Mouse (Mus musculus) kidney, embryonic 16.5 days (tissue): Measurements from ENCODE around the gene Dok1. TPM values are rescaled to one million over a fixed set of nuclear protein-coding genes. Genes with fewer than 3 reads are reported as not detected.
A peak's percentile ranks its signal among the peaks of the same experiment; 100 is the strongest.

Experiments
- ATAC-seq: fragments of 200-750 bp; cut with Nextera tagmentation; 2 replicates; pipeline ENCODE4 v1.8.0; 2017; ENCODE audit warnings: moderate TSS enrichment; ENCODE audit not compliant: low FRiP score, low TSS enrichment
- H3K27ac ChIP-seq: fragments of 300-500 bp; sonication (generic); 2 replicates; pipeline ENCODE4 v1.5.1; 2014; ENCODE audit warnings: low read length
- H3K27me3 ChIP-seq: fragments of 300-500 bp; sonication (generic); 2 replicates; pipeline ENCODE4 v1.6.1; 2014; ENCODE audit warnings: low read length, control low read depth, mixed read lengths; ENCODE audit not compliant: insufficient read depth
- H3K36me3 ChIP-seq: fragments of 300-500 bp; sonication (generic); 2 replicates; pipeline ENCODE4 v1.6.1; 2014; ENCODE audit warnings: low read length, control low read depth, mixed read lengths; ENCODE audit not compliant: insufficient read depth
- H3K4me1 ChIP-seq: fragments of 300-500 bp; sonication (generic); 2 replicates; pipeline ENCODE4 v1.6.1; 2014; ENCODE audit warnings: low read length, control low read depth, mixed read lengths; ENCODE audit not compliant: insufficient read depth
- H3K4me2 ChIP-seq: fragments of 300-500 bp; sonication (generic); replicated peaks from 2 replicates; pipeline ENCODE4 v1.6.1; 2014; ENCODE audit warnings: low read depth, low read length
- H3K4me3 ChIP-seq: fragments of 300-500 bp; sonication (generic); 2 replicates; pipeline ENCODE4 v1.5.1; 2014; ENCODE audit warnings: mild to moderate bottlenecking, low read length
- H3K9ac ChIP-seq: fragments of 300-500 bp; sonication (generic); replicated peaks from 2 replicates; pipeline ENCODE4 v1.6.1; 2014; ENCODE audit warnings: low read length
- H3K9me3 ChIP-seq: fragments of 300-500 bp; sonication (generic); 2 replicates; pipeline ENCODE4 v1.6.1; 2016; ENCODE audit warnings: low read length, control low read depth
- WGBS: fragments of 180-500 bp; shearing (Covaris S2); extraction: QIAGEN DNeasy Blood & Tissue Kit; methylation state at CpG from one replicate; pipeline ENCODE4 v1.1.7; 2014; 5-methylcytosine and 5-hydroxymethylcytosine counted together
- polyA plus RNA-seq: library from polyadenylated mRNA; unstranded; fragments of >200 nt; fragmentation: Nextera tagmentation; extraction: Ambion mirVana; gene quantifications from 2 replicates; pipeline ENCODE4 v1.2.1, GENCODE M21; 2015

Gene Dok1
- polyA plus RNA-seq, 1 experiment from 2014 or later = 14.8 TPM

- Histone ChIP-seq H3K36me3 (no peaks in the 10 kb centered on the region), H3K9me3 (no peaks in the 10 kb centered on the region), H3K4me1 (peaks cover 25% of the 10 kb centered on the region), H3K4me2 (peak overlapping the region; percentile 44), H3K27me3 (peaks cover 97% of the 10 kb centered on the region), H3K9ac (no peak overlapping the region; the same call in 1 of the 2 replicates), H3K4me3 (peak overlapping the region; percentile 38), H3K27ac (no peak overlapping the region)
- peak; percentile 22; the same call in 1 of the 2 replicates for ATAC-seq
- under 1% methylated on average over 69 of the region's 69 CpGs for WGBS
Measured at GRCm38 (mm10) chr6:83069488-83070246, 36.4 kb upstream of the Dok1 start.

GRCm38 (mm10) chr6:83068706-83069487, 35.6 kb upstream of the Dok1 start:
- under 1% methylated on average over 81 of the region's 81 CpGs for WGBS
- Histone ChIP-seq H3K27ac (no peak overlapping the region), H3K4me2 (peak overlapping the region; percentile 54), H3K4me1 (peaks cover 25% of the 10 kb centered on the region), H3K4me3 (peak overlapping the region; percentile 38), H3K9ac (0 out of 2 replicates have a peak overlapping the region, but pooled peaks have one; percentile 5), H3K9me3 (no peaks in the 10 kb centered on the region), H3K27me3 (peaks cover 97% of the 10 kb centered on the region), H3K36me3 (no peaks in the 10 kb centered on the region)
- ATAC-seq = no peak

- Histone ChIP-seq H3K9ac (no peak overlapping the region), H3K4me3 (peak overlapping the region; percentile 38), H3K27me3 (peaks cover 98% of the 10 kb centered on the region), H3K27ac (no peak overlapping the region), H3K4me1 (peaks cover 25% of the 10 kb centered on the region), H3K4me2 (peak overlapping the region; percentile 54), H3K36me3 (no peaks in the 10 kb centered on the region), H3K9me3 (no peaks in the 10 kb centered on the region)
- no peak for ATAC-seq
- 10% methylated on average over 8 of the region's 8 CpGs for WGBS
Measured at GRCm38 (mm10) chr6:83068221-83068620, 35.0 kb upstream of the Dok1 start.

- no peak overlapping the region for H3K27ac ChIP-seq
- ATAC-seq = no peak
- H3K27me3 ChIP-seq = peaks cover 95% of the 10 kb centered on the region
- 46% methylated on average over 6 of the region's 6 CpGs for WGBS
- no peak overlapping the region for H3K9ac ChIP-seq
- H3K4me2 ChIP-seq = no peak overlapping the region
- no peaks in the 10 kb centered on the region for H3K36me3 ChIP-seq
- peaks cover 23% of the 10 kb centered on the region for H3K4me1 ChIP-seq
- H3K9me3 ChIP-seq = no peaks in the 10 kb centered on the region
- H3K4me3 ChIP-seq = no peak overlapping the region
Measured at GRCm38 (mm10) chr6:83066441-83066840, 33.2 kb upstream of the Dok1 start.

- no peak for ATAC-seq
- Histone ChIP-seq H3K4me2 (no peak overlapping the region), H3K36me3 (no peaks in the 10 kb centered on the region), H3K27ac (no peak overlapping the region), H3K4me3 (no peak overlapping the region), H3K4me1 (peaks cover 18% of the 10 kb centered on the region), H3K9ac (no peak overlapping the region), H3K27me3 (peaks cover 93% of the 10 kb centered on the region), H3K9me3 (no peaks in the 10 kb centered on the region)
- 52% methylated on average over 8 of the region's 8 CpGs for WGBS
Measured at GRCm38 (mm10) chr6:83065995-83066394, 32.7 kb upstream of the Dok1 start.

- Histone ChIP-seq H3K9ac (no peak overlapping the region), H3K4me1 (peaks cover 13% of the 10 kb centered on the region), H3K27ac (no peak overlapping the region), H3K4me2 (peak overlapping the region; percentile 24; the same call in 1 of the 2 replicates), H3K4me3 (no peak overlapping the region), H3K36me3 (peaks cover 18% of the 10 kb centered on the region; the same call in 1 of the 2 replicates), H3K9me3 (no peaks in the 10 kb centered on the region), H3K27me3 (peaks cover 22% of the 10 kb centered on the region)
- WGBS = 91% methylated on average over 2 of the region's 2 CpGs
- ATAC-seq = no peak
Measured at GRCm38 (mm10) chr6:83058725-83059124, 25.5 kb upstream of the Dok1 start.

- Histone ChIP-seq H3K4me3 (peak within 1 kb of the TSS; percentile 25), H3K27ac (peak within 1 kb of the TSS; percentile 51; the same call in 1 of the 2 replicates), H3K27me3 (peaks cover 13% of the 10 kb centered on the region), H3K4me1 (peaks cover 18% of the 10 kb centered on the region), H3K36me3 (peaks cover 18% of the 10 kb centered on the region; the same call in 1 of the 2 replicates), H3K9ac (peak within 1 kb of the TSS; percentile 33), H3K9me3 (no peaks in the 10 kb centered on the region), H3K4me2 (peak within 1 kb of the TSS; percentile 24)
- ATAC-seq = peak; percentile 8; the same call in 1 of the 2 replicates
- 60% methylated on average over 3 of the region's 3 CpGs for WGBS
Measured at GRCm38 (mm10) chr6:83057790-83058189, 24.5 kb upstream of the Dok1 start, which contains the start of gene Dqx1. Dqx1 (plus strand) TSS chr6:83057844.

- ATAC-seq = peak; percentile 36
- Histone ChIP-seq H3K27ac (peak within 1 kb of the TSS; percentile 87), H3K9me3 (no peaks in the 10 kb centered on the region), H3K27me3 (no peaks in the 10 kb centered on the region), H3K4me1 (peaks cover 20% of the 10 kb centered on the region), H3K9ac (peak within 1 kb of the TSS; percentile 94), H3K4me3 (peak within 1 kb of the TSS; percentile 97), H3K4me2 (peak within 1 kb of the TSS; percentile 90), H3K36me3 (peaks cover 33% of the 10 kb centered on the region)
- WGBS = under 1% methylated on average over 50 of the region's 50 CpGs
Measured at GRCm38 (mm10) chr6:83054871-83055431, 21.7 kb upstream of the Dok1 start, which contains the start of gene Htra2. Htra2 (minus strand) TSS chr6:83055273.

- ATAC-seq = peak; percentile 97
- under 1% methylated on average over 58 of the region's 64 CpGs for WGBS
- H3K27ac ChIP-seq = peak within 1 kb of the TSS; percentile 87
- H3K9ac ChIP-seq = peak within 1 kb of the TSS; percentile 94
- H3K4me1 ChIP-seq = peaks cover 20% of the 10 kb centered on the region
- H3K36me3 ChIP-seq = peaks cover 33% of the 10 kb centered on the region
- peak within 1 kb of the TSS; percentile 90 for H3K4me2 ChIP-seq
- H3K27me3 ChIP-seq = no peaks in the 10 kb centered on the region
- peak within 1 kb of the TSS; percentile 97 for H3K4me3 ChIP-seq
- no peaks in the 10 kb centered on the region for H3K9me3 ChIP-seq
Measured at GRCm38 (mm10) chr6:83054074-83054851, 21.0 kb upstream of the Dok1 start, which contains the start of gene Aup1. Aup1 (plus strand) TSS chr6:83054521.
